Mouse (Mus musculus) liver, postnatal 0 days (tissue): ENCODE results near the gene Taar8a.

ENCODE experiments used
- CTCF ChIP-seq: sonication (generic); IDR thresholded peaks from 2 replicates; pipeline ENCODE4 v1.5.1; 2016; ENCODE audit warnings: antibody characterized with exemption, low read depth
- EP300 ChIP-seq: IDR thresholded peaks from 2 replicates; pipeline ENCODE4 v1.6.1; 2016; ENCODE audit warnings: antibody characterized with exemption, low read depth, mild to moderate bottlenecking

DNA sequence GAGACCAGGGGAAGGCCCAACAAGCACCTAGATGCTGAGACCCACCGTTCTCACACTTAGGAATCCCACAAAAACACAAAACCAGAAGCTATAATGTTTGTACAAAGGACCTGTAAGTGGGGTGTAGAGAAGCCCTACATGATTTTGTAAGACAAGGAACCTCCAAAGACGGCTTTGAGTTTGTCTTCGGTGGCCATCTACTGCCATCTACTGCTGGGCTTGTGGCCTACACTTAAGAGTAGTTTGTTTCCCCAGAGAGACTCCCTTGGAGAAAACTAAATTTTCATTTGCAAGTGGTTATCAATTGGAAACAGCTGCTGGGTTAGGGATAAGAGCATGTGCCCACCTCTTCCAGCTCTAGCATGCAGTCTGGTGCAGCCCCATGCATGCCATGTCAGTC is 3.9 kb downstream of the Taar8a start:
- TF ChIP-seq CTCF: peak; percentile 67
- no peak for TF ChIP-seq EP300
